Comparison of ENCODE assay signal across 8 mouse cellular contexts in the genomic region with DNA sequence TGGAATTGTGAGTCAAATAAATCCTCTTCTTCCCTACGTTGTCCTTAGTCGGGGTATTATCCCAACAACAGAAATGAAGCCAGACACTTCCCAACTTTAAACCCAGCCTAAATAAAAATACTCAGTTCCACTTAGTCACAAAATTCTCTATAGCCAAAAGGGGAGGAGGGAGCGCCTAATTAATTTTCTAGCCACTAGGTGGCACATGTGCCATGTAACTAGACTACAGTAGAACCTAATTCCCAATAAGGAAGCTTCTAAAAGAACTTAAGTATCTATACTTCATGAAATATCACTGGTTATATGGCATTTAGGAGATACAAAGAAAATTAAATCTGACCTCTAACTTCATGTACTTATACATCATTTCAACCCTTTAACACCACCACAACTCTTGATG.
DNase-seq lines count a peak whose midpoint lies in the region; ATAC-seq and TF ChIP-seq lines count a peak whose summit lies in the region.

No protein-coding gene starts in this region.

- TF ChIP-seq EP300 in heart, adult 2 months (IDR thresholded peaks at IDR 0.05; ENCODE audit: insufficient read depth, low read depth, low read length), result no peak

- H3K9ac ChIP-seq in heart, adult 2 months (ENCODE audit: low read depth, low read length), result no peak overlapping the region
- H3K9ac ChIP-seq in heart, embryonic 11.5 days (ENCODE audit: low read depth, low read length), result no peak overlapping the region

- TF ChIP-seq CTCF in heart, adult 2 months (IDR thresholded peaks at IDR 0.05), result peak; percentile 94

- no peak for TF ChIP-seq POLR2A in heart, adult 2 months (IDR thresholded peaks at IDR 0.05; ENCODE audit: insufficient read depth, low read depth, low read length)

- intact Hi-C loops in heart, adult 2 months (cut with DNase I), result loop anchor here (2.0 to 5.0 kb wide), 3 partner anchors 77 to 410 kb away; a partner anchor contains a TSS

- no peak overlapping the region for H3K4me3 ChIP-seq in heart, adult 2 months
- no peak overlapping the region for H3K4me3 ChIP-seq in heart, embryonic 11.5 days (ENCODE audit: low read depth, low read length)

- no peaks in the 10 kb centered on the region for H3K79me2 ChIP-seq in heart, adult 2 months (replicated peaks; ENCODE audit: control insufficient read depth, insufficient read depth, low read length)

- no peak for ATAC-seq in heart, embryonic 11.5 days (replicated peaks; ENCODE audit: insufficient number of reproducible peaks, low FRiP score, low TSS enrichment)
- ATAC-seq in megakaryocyte, adult 5-6 weeks (ENCODE audit: poor library complexity, severe bottlenecking), result peak; percentile 75

- peaks cover 1% of the 10 kb centered on the region for H3K4me1 ChIP-seq in heart, adult 2 months (ENCODE audit: control insufficient read depth, insufficient read depth, low read length)
- no peaks in the 10 kb centered on the region for H3K4me1 ChIP-seq in heart, embryonic 11.5 days (ENCODE audit: control insufficient read depth, insufficient read depth, low read length)

- peaks cover 2% of the 10 kb centered on the region for H3K36me3 ChIP-seq in heart, adult 2 months (ENCODE audit: control insufficient read depth, insufficient read depth, low read length)
- H3K36me3 ChIP-seq in heart, embryonic 11.5 days (ENCODE audit: control insufficient read depth, insufficient read depth, low read length), result no peaks in the 10 kb centered on the region

- H3K4me2 ChIP-seq in heart, embryonic 11.5 days, result no peak overlapping the region

- H3K27ac ChIP-seq in heart, adult 2 months, result no peak overlapping the region
- no peak overlapping the region for H3K27ac ChIP-seq in heart, embryonic 11.5 days (ENCODE audit: low read depth, low read length)

- 27% methylated on average over 3 of the region's 3 CpGs for WGBS in heart, adult 2 months
- WGBS in heart, embryonic 11.5 days (ENCODE audit: insufficient replicate concordance), result 29% methylated on average over 3 of the region's 3 CpGs

- H3K27me3 ChIP-seq in heart, adult 2 months (ENCODE audit: control insufficient read depth, insufficient read depth, low read length), result no peaks in the 10 kb centered on the region
- H3K27me3 ChIP-seq in heart, embryonic 11.5 days (ENCODE audit: control insufficient read depth, insufficient read depth, low read length), result no peaks in the 10 kb centered on the region

- DNase-seq in heart, adult 2 months, result peak; percentile 49 to 65
- DNase-seq in MN1 (ENCODE audit: low spot score), result peak; percentile 63
- DNase-seq in cerebellum, postnatal 14 days, result peak; percentile 80 to 85
- DNase-seq in heart, adult 8-10 months (ENCODE audit: low spot score), result peak; percentile 73
- peak; percentile 69 for DNase-seq in layer of hippocampus, adult 9-11 months
- peak; percentile 14 to 55 for DNase-seq in spleen, postnatal 14 days (ENCODE audit: low spot score in 2 of 2)

- H3K9me3 ChIP-seq in heart, embryonic 11.5 days (replicated peaks; ENCODE audit: control insufficient read depth, low read length), result no peaks in the 10 kb centered on the region
